Mouse (Mus musculus) G1E (cell line): Measurements from ENCODE around the gene Nsmce1.

ENCODE experiments used
- CTCF ChIP-seq: IDR thresholded peaks from 2 replicates; pipeline ENCODE4 v1.5.1; 2012; ENCODE audit warnings: low read depth, low read length, inconsistent platforms, mixed read lengths
- GATA1 ChIP-seq: IDR thresholded peaks from 2 replicates; pipeline ENCODE4 v1.6.1; 2012; ENCODE audit warnings: borderline replicate concordance, low read length, inconsistent platforms, mixed read lengths
- GATA2 ChIP-seq: IDR thresholded peaks from 2 replicates; pipeline ENCODE4 v1.6.1; 2012; ENCODE audit warnings: low read depth, low read length, inconsistent platforms, borderline replicate concordance

GRCm38 (mm10) chr7:125444464-125445401 lies 46.7 kb downstream of the Nsmce1 start, which contains the start of gene Kdm8:
- TF ChIP-seq CTCF, result no peak
- TF ChIP-seq GATA2, result no peak
- no peak for TF ChIP-seq GATA1
